Mouse (Mus musculus) myocyte (in vitro differentiated cells): ENCODE measurements around the gene Stra6l.

Experiments used
- CEBPB ChIP-seq: IDR thresholded peaks from 2 replicates; pipeline ENCODE4 v1.6.1; 2011; ENCODE audit warnings: mild to moderate bottlenecking, moderate library complexity; ENCODE audit not compliant: poor library complexity, insufficient read depth, severe bottlenecking
- E2F4 ChIP-seq: IDR thresholded peaks from one replicate; pipeline ENCODE4 v1.6.1; 2011; ENCODE audit warnings: mild to moderate bottlenecking, control low read depth, moderate library complexity; ENCODE audit not compliant: insufficient read depth
- MAX ChIP-seq: IDR thresholded peaks from one replicate; pipeline ENCODE4 v1.6.1; 2011; ENCODE audit warnings: low read depth, mild to moderate bottlenecking, control low read depth
- MYOD1 ChIP-seq, 3 experiments: IDR thresholded peaks; one replicate each; pipeline ENCODE4 v1.6.1; 2011; ENCODE audit warnings: control low read depth in 2 of 3, low read depth in 2 of 3, mild to moderate bottlenecking in 2 of 3, moderate library complexity in 1 of 3; ENCODE audit not compliant: insufficient read length in 2 of 3, control insufficient read depth in 1 of 3
- POLR2A ChIP-seq: IDR thresholded peaks from one replicate; pipeline ENCODE4 v1.6.1; 2011; ENCODE audit warnings: low read depth, mild to moderate bottlenecking, control low read depth, moderate library complexity; ENCODE audit not compliant: insufficient read length
- POLR2AphosphoS2 ChIP-seq: IDR thresholded peaks from one replicate; pipeline ENCODE4 v1.6.1; 2011; ENCODE audit warnings: low read depth, control low read depth; ENCODE audit not compliant: insufficient read length
- REST ChIP-seq: IDR thresholded peaks from one replicate; pipeline ENCODE4 v1.6.1; 2011; ENCODE audit warnings: mild to moderate bottlenecking, control low read depth, moderate library complexity; ENCODE audit not compliant: insufficient read depth, insufficient read length
- TCF12 ChIP-seq: IDR thresholded peaks from one replicate; pipeline ENCODE4 v1.6.1; 2011; ENCODE audit warnings: mild to moderate bottlenecking, control low read depth; ENCODE audit not compliant: poor library complexity, insufficient read depth, severe bottlenecking
- USF1 ChIP-seq: IDR thresholded peaks from one replicate; pipeline ENCODE4 v1.6.1; 2011; ENCODE audit warnings: low read depth, mild to moderate bottlenecking, control low read depth, moderate library complexity

DNA sequence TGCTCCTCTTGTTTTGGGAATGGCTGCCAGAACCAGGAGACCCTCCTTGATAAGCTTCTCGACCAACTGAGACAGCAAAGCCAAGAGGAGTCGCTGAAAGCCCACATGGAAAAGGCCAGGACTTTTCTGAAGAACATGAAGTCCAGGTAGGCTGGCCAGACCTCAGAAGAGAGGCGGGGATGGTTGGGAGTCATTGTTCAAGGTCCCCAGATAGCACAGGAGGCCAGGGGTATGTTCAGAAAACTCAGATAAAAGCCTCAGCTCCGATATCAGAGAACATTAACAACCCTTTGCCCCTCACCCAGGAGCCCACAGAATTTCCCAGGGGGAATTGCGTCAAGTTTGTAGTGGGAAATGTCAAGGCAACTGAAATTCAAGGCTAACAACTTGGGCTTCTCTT, 62.8 kb downstream of the Stra6l start:
- TF ChIP-seq MYOD1 (IDR thresholded peaks at IDR 0.05; ENCODE audit: control insufficient read depth in 1 of 3, insufficient read length in 2 of 3, low read depth in 2 of 3) = no peak
- no peak for TF ChIP-seq POLR2A
- TF ChIP-seq USF1 = no peak
- no peak for TF ChIP-seq REST
- no peak for TF ChIP-seq E2F4
- TF ChIP-seq POLR2AphosphoS2 = no peak
- no peak for TF ChIP-seq MAX
- TF ChIP-seq TCF12 = no peak
- no peak for TF ChIP-seq CEBPB
